Mouse (Mus musculus) liver, embryonic 14.5 days (tissue): ENCODE results near the gene Treml1. TPM values are rescaled to one million over a fixed set of nuclear protein-coding genes. Genes with fewer than 3 reads are reported as not detected.

Experiments used
- ATAC-seq: fragments of 200-750 bp; cut with Nextera tagmentation; 2 replicates; pipeline ENCODE4 v1.8.0; 2017; ENCODE audit warnings: moderate number of reproducible peaks, mild to moderate bottlenecking, moderate library complexity; ENCODE audit not compliant: insufficient read depth
- DNase-seq, 3 experiments: peaks; one replicate each; pipeline ENCODE4 v3.0.0-alpha.2; 2012 to 2013; ENCODE audit warnings: low read depth in 3 of 3, low spot score in 3 of 3
- H3K27ac ChIP-seq: fragments of 300-500 bp; sonication (generic); 2 replicates; pipeline ENCODE4 v1.5.1; 2014; ENCODE audit warnings: moderate library complexity, mild to moderate bottlenecking, control low read depth, inconsistent platforms
- H3K27me3 ChIP-seq: fragments of 300-500 bp; sonication (generic); 2 replicates; pipeline ENCODE4 v1.6.1; 2014; ENCODE audit warnings: mild to moderate bottlenecking, low read length, moderate library complexity; ENCODE audit not compliant: control insufficient read depth, insufficient read depth
- H3K36me3 ChIP-seq: fragments of 300-500 bp; sonication (generic); replicated peaks from 2 replicates; pipeline ENCODE4 v1.6.1; 2014; ENCODE audit warnings: low read depth; ENCODE audit not compliant: control insufficient read depth, insufficient read depth
- H3K4me1 ChIP-seq, 2 experiments: fragments of 200-500 bp in 1 of 2; fragments of 300-500 bp in 1 of 2; sonication (generic) in 1 of 2; replicated peaks; 2 replicates each; pipeline ENCODE4 v1.6.1; 2012 to 2014; ENCODE audit warnings: antibody characterized with exemption in 1 of 2, inconsistent platforms in 1 of 2, low read length in 1 of 2; ENCODE audit not compliant: control insufficient read depth in 2 of 2, insufficient read depth in 2 of 2
- H3K4me2 ChIP-seq: fragments of 300-500 bp; sonication (generic); 2 replicates; pipeline ENCODE4 v1.6.1; 2014; ENCODE audit warnings: low read depth, mild to moderate bottlenecking, control low read depth, moderate library complexity
- H3K4me3 ChIP-seq, 2 experiments: fragments of 200-500 bp in 1 of 2; fragments of 300-500 bp in 1 of 2; sonication (generic) in 1 of 2; 2 replicates each; pipeline ENCODE4 v1.5.1; 2012 to 2014; ENCODE audit warnings: low read depth in 2 of 2, low read length in 2 of 2, mild to moderate bottlenecking in 2 of 2, control low read depth in 1 of 2, inconsistent platforms in 1 of 2, moderate library complexity in 1 of 2; ENCODE audit not compliant: insufficient read depth in 1 of 2
- H3K9ac ChIP-seq: fragments of 300-500 bp; sonication (generic); replicated peaks from 2 replicates; pipeline ENCODE4 v1.6.1; 2014; ENCODE audit warnings: mild to moderate bottlenecking, control low read depth, moderate library complexity
- H3K9me3 ChIP-seq: fragments of 300-500 bp; sonication (generic); 2 replicates; pipeline ENCODE4 v1.6.1; 2016; ENCODE audit warnings: low read length, mixed read lengths; ENCODE audit not compliant: control insufficient read depth
- CTCF ChIP-seq: IDR thresholded peaks from 2 replicates; pipeline ENCODE4 v1.5.1; 2016; ENCODE audit warnings: antibody characterized with exemption, low read depth, control low read depth
- EP300 ChIP-seq: IDR thresholded peaks from 2 replicates; pipeline ENCODE4 v1.6.1; 2016; ENCODE audit warnings: antibody characterized with exemption, low read depth
- WGBS: fragments of 180-500 bp; shearing (Covaris S2); extraction: QIAGEN DNeasy Blood & Tissue Kit; methylation state at CpG from one replicate; pipeline ENCODE4 v1.1.7; 2014; ENCODE audit not compliant: insufficient replicate concordance; 5-methylcytosine and 5-hydroxymethylcytosine counted together
- polyA plus RNA-seq, 2 experiments: library from polyadenylated mRNA; depleted of rRNA in 1 of 2; stranded (reverse) in 1 of 2; unstranded in 1 of 2; fragments of >200 nt; fragmentation: Nextera tagmentation in 1 of 2; extraction: Ambion mirVana in 1 of 2; gene quantifications; 2 replicates each; pipeline versions ENCODE4 v1.2.1 to v1.2.3; 2012 to 2014

The Treml1 gene
- polyA plus RNA-seq, 2 experiments: 13.9 to 16.4 TPM

DNA sequence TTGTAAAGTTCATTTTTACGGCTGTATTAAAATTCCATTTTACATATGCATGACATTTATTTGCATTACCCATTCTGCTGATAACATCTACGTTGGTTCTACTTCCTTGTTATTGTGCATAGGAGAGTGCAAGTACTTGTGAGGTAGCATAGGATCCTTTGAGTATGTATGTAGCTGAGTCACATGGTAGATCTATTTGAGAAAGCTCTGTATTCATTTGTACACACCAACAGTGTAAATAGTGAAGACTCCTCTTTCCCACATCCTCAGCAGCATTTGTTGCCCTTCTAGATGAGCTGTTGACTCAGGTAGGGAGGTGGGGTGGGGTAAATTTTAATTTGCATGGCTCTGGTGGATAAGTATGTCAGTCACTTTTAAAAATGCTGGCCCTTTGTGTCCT lies 44.1 kb downstream of the Treml1 start:
- Histone ChIP-seq H3K9ac (no peak overlapping the region), H3K36me3 (peaks cover 27% of the 10 kb centered on the region)

GRCm38 (mm10) chr17:48404706-48405105 lies 45.0 kb downstream of the Treml1 start:
- TF ChIP-seq EP300 (peak; percentile 68), CTCF (no peak)
- peak overlapping the region; percentile 43 for H3K4me2 ChIP-seq
- peaks cover 18% of the 10 kb centered on the region for H3K36me3 ChIP-seq
- peaks cover 34 to 43% of the 10 kb centered on the region in 2 experiments for H3K4me1 ChIP-seq
- H3K27me3 ChIP-seq: no peaks in the 10 kb centered on the region
- DNase-seq (peak in 1 of 3 experiments; percentile 85), ATAC-seq (peak; percentile 3; the same call in 1 of the 2 replicates)
- WGBS: 18% methylated on average over 1 of the region's 1 CpGs
- no peak overlapping the region for H3K9ac ChIP-seq
- no peaks in the 10 kb centered on the region for H3K9me3 ChIP-seq
- H3K4me3 ChIP-seq: no peak overlapping the region
- peak overlapping the region; percentile 0 for H3K27ac ChIP-seq

More for the DNA sequence above, 44.1 kb downstream of the Treml1 start:
- H3K4me1 ChIP-seq: peaks cover 34 to 43% of the 10 kb centered on the region in 2 experiments
- no peak overlapping the region for H3K4me3 ChIP-seq
- no peak overlapping the region for H3K27ac ChIP-seq
- WGBS: 58% methylated on average over 2 of the region's 2 CpGs
- no peaks in the 10 kb centered on the region for H3K9me3 ChIP-seq
- H3K27me3 ChIP-seq: no peaks in the 10 kb centered on the region
- no peak for ATAC-seq
- DNase-seq: no peak
- no peak for TF ChIP-seq CTCF
- TF ChIP-seq EP300: no peak
- H3K4me2 ChIP-seq: no peak overlapping the region; the same call in 1 of the 2 replicates

GRCm38 (mm10) chr17:48407154-48407553 lies 47.4 kb downstream of the Treml1 start:
- peak in 1 of 3 experiments; percentile 50 for DNase-seq
- peaks cover 11% of the 10 kb centered on the region for H3K36me3 ChIP-seq
- H3K27me3 ChIP-seq: no peaks in the 10 kb centered on the region
- H3K4me1 ChIP-seq: peaks cover 45 to 52% of the 10 kb centered on the region in 2 experiments
- TF ChIP-seq EP300 (peak; percentile 6; the same call in 1 of the 2 replicates), CTCF (no peak)
- H3K9me3 ChIP-seq: no peaks in the 10 kb centered on the region
- no peak for ATAC-seq
- peak overlapping the region; percentile 94 for H3K4me2 ChIP-seq
- WGBS: 22% methylated on average over 4 of the region's 4 CpGs
- peak overlapping the region; percentile 99 for H3K27ac ChIP-seq
- H3K4me3 ChIP-seq: peak overlapping the region; percentile 43 to 91
- H3K9ac ChIP-seq: peak overlapping the region; percentile 97

GRCm38 (mm10) chr17:48407910-48408525 lies 48.3 kb downstream of the Treml1 start:
- no peak for ATAC-seq
- H3K4me3 ChIP-seq: peak overlapping the region; percentile 80 to 91
- 3% methylated on average over 8 of the region's 8 CpGs for WGBS

GRCm38 (mm10) chr17:48408526-48409291 lies 49.0 kb downstream of the Treml1 start:
- Histone ChIP-seq H3K9ac (peak overlapping the region; percentile 97), H3K27me3 (no peaks in the 10 kb centered on the region), H3K36me3 (peaks cover 16% of the 10 kb centered on the region), H3K4me3 (peak overlapping the region; percentile 80 to 91), H3K27ac (peak overlapping the region; percentile 99), H3K4me1 (peaks cover 43 to 49% of the 10 kb centered on the region in 2 experiments), H3K4me2 (peak overlapping the region; percentile 94), H3K9me3 (no peaks in the 10 kb centered on the region)
- DNase-seq (peak; percentile 62 to 67 (median 66)), ATAC-seq (peak; percentile 50)
- TF ChIP-seq EP300: no peak; the same call in 1 of the 2 replicates
- TF ChIP-seq CTCF: no peak
- WGBS: under 1% methylated on average over 47 of the region's 47 CpGs

More at GRCm38 (mm10) chr17:48407910-48408525, 48.3 kb downstream of the Treml1 start:
- H3K4me1 ChIP-seq: peaks cover 43 to 49% of the 10 kb centered on the region in 2 experiments
- H3K9ac ChIP-seq: peak overlapping the region; percentile 97
- TF ChIP-seq CTCF (no peak), EP300 (no peak)
- peak overlapping the region; percentile 94 for H3K4me2 ChIP-seq
- no peaks in the 10 kb centered on the region for H3K27me3 ChIP-seq
- H3K9me3 ChIP-seq: no peaks in the 10 kb centered on the region
- peak overlapping the region; percentile 99 for H3K27ac ChIP-seq
- H3K36me3 ChIP-seq: peaks cover 16% of the 10 kb centered on the region
- no peak for DNase-seq
